Mouse (Mus musculus): ENCODE measurements at regions not wholly inside any gene's neighbourhood (a gene's known extent, or its start where the extent isn't known, plus 50 kb on each side); places are given as distances from the start of the nearest gene placed in this dataset.

DNA sequence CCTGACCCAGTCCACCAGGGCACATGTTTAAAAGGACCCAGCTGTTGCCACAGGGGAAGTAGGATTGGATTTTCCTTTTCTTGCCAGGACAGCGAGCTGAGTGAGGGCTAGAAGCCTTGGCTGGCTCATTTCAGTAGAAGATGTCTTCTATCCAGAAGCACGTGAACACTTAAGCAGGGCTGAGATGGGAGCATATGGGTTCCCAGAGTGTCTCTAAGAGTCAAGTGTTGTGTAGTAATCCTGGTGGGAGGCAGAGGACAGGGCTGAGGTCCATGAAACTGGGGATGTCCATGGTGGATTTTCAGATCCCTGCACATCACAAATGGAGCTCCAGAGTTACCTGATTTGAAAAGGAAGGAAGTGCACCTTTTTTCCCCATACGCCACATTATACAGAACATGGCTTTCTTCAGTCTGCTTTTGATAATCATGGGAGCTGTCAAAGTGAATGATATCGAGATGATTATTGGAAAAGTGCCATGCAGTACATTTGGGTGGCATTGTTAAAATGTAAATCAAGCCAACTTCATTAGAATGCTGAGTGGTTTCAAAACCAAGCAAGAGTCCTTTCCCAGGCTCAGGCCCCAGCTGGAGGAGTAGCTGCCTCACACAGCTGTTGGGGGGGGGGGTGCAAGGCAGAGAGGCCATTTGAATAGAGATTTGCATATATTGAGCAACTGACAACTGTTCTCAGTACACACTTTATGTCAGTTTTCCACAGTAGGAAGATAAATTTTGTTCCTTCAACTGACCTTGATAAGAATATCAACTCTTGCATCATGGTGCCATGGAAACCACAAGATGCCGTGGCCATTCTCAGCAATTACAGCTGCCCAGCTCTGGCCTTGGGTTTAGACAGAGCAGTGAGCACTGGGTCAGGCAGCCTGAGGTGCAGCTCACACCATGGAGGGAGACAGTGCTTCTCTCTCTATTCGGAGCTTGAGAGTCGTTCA, 81.7 kb downstream of the Slc35b3 start:
- no peak overlapping the region for H3K27ac ChIP-seq
- H3K4me1 ChIP-seq (replicated peaks), result peaks cover 11% of the 10 kb centered on the region

DNA sequence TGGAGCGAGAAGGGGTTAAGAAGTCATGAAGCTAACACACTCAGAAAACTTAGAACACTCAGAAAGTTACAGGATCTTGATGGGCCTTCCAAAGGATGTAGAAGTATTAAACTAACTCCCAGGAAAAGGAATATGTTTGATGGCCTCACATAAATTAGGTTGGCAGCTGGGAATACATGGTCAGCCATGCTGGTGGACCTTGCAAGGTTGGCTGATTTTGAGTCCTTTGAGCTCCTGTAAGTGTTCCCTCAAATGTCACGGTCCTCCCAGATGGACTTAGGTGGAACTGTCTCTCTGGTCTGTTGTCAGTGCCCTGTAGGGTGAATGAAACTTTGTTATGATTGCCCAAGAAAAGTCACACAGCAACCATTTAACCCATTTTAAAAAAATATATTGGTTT, 84.8 kb downstream of the Slc35b3 start:
- Histone ChIP-seq H3K9me3 (no peaks in the 10 kb centered on the region), H3K9ac (replicated peaks) (no peak overlapping the region), H3K27me3 (no peaks in the 10 kb centered on the region), H3K27ac (no peak overlapping the region), H3K4me2 (replicated peaks) (no peak overlapping the region), H3K4me1 (replicated peaks) (peaks cover 11% of the 10 kb centered on the region), H3K4me3 (replicated peaks) (no peak overlapping the region), H3K36me3 (no peaks in the 10 kb centered on the region)
- ATAC-seq, result no peak
- 86% methylated on average over 2 of the region's 2 CpGs for WGBS

More for the DNA sequence above, 81.7 kb downstream of the Slc35b3 start:
- H3K36me3 ChIP-seq, result no peaks in the 10 kb centered on the region
- 59% methylated on average over 7 of the region's 7 CpGs for WGBS
- peak; percentile 85 for ATAC-seq
- H3K27me3 ChIP-seq, result no peaks in the 10 kb centered on the region
- no peak overlapping the region for H3K9ac ChIP-seq (replicated peaks)
- no peak overlapping the region for H3K4me2 ChIP-seq (replicated peaks)
- H3K9me3 ChIP-seq, result no peaks in the 10 kb centered on the region
- H3K4me3 ChIP-seq (replicated peaks), result no peak overlapping the region

DNA sequence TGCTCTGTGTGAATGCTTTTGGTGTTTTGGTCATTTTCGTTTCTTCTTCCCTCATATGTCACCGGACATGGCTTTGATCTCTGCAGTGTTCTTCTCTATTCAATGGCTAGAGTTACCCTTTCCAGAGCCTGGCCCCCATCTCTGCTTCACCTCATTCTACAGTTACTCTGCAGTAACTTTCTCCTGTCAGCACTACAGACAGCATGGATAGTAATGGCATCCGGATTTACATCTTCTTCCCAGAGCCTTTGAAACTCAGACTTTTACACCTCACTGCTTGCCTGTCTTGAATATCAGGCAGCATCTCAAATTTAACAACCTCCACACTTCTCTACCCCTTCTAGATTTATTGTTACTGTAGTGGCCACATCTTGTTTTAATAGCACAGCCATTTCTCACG, 96.7 kb downstream of the Slc35b3 start:
- H3K27me3 ChIP-seq, result no peaks in the 10 kb centered on the region
- 80% methylated on average over 4 of the region's 4 CpGs for WGBS
- no peak overlapping the region for H3K4me3 ChIP-seq (replicated peaks)
- H3K36me3 ChIP-seq, result no peaks in the 10 kb centered on the region
- no peak for ATAC-seq
- no peaks in the 10 kb centered on the region for H3K4me1 ChIP-seq (replicated peaks)
- H3K9ac ChIP-seq (replicated peaks), result no peak overlapping the region
- H3K9me3 ChIP-seq, result no peaks in the 10 kb centered on the region
- no peak overlapping the region for H3K27ac ChIP-seq
- no peak overlapping the region for H3K4me2 ChIP-seq (replicated peaks)

DNA sequence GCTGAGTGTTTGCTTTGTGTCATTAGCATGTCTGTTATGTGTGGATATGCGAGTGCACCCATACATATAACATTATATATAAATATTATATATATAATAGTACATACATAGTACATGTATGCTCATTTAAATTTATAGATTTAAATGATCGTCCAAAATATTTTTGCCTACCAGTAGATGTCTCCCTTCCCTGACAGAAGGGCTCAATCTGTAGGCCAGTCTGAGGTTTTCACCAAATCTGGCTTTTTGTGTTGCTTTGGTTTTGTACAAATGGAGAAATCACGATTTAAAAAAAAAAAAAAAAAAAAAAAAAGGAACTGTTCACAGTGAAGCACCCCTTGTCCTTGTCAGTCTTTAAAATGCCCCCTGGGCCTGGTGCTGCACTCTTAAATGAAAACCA, 104.9 kb downstream of the Slc35b3 start:
- no peak overlapping the region for H3K9ac ChIP-seq (replicated peaks)
- no peak overlapping the region for H3K4me2 ChIP-seq (replicated peaks)
- H3K9me3 ChIP-seq, result no peaks in the 10 kb centered on the region
- H3K36me3 ChIP-seq, result no peaks in the 10 kb centered on the region
- H3K4me3 ChIP-seq (replicated peaks), result no peak overlapping the region
- WGBS, result 58% methylated on average over 3 of the region's 3 CpGs
- no peak for ATAC-seq
- H3K4me1 ChIP-seq (replicated peaks), result no peaks in the 10 kb centered on the region
- no peaks in the 10 kb centered on the region for H3K27me3 ChIP-seq
- no peak overlapping the region for H3K27ac ChIP-seq

DNA sequence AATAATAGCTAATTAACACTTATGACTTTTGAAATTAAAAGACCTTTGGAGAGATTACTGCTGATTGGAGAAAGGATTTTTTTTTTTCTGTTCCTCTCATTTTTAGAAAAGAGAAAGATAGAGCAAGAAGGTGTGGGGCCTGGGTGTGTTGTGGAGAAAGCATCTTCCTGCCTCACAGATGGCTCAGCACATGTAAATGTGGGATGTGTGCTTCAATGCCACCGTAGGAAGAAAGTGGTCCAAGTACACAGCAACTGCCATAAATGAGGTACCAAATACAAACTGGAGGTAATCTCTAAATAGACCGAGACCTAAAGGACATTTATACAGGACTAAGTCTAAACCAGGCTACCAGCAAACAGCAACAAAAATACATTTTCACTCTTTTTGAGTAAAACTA, 105.7 kb downstream of the Slc35b3 start:
- H3K4me3 ChIP-seq (replicated peaks), result no peak overlapping the region
- no peaks in the 10 kb centered on the region for H3K36me3 ChIP-seq
- no peak for ATAC-seq
- H3K4me2 ChIP-seq (replicated peaks), result no peak overlapping the region
- no peaks in the 10 kb centered on the region for H3K27me3 ChIP-seq
- H3K27ac ChIP-seq, result no peak overlapping the region
- no peak overlapping the region for H3K9ac ChIP-seq (replicated peaks)
- H3K4me1 ChIP-seq (replicated peaks), result no peaks in the 10 kb centered on the region
- H3K9me3 ChIP-seq, result no peaks in the 10 kb centered on the region
- WGBS, result 89% methylated on average over 2 of the region's 2 CpGs

DNA sequence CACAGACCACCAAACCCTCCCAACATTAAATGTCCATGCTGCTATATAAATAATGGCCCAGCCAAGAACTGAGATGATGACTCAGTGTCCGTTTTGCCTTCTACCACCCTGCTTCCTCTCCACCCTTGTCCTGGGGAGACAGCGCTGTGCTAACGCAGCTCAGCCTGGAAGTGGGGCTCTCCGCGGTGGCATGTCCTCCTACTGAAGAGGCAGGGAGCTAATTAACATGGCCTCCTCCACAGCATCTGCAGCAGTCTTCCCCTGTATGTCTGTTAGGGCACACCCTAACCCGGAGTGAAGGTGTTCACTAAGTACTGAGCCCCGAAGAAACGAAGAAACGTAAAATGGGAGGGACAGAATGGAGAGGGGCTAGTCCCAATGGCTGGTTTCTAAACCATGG, 107.8 kb downstream of the Slc35b3 start:
- Histone ChIP-seq H3K27me3 (no peaks in the 10 kb centered on the region), H3K9me3 (no peaks in the 10 kb centered on the region), H3K27ac (no peak overlapping the region), H3K4me2 (replicated peaks) (no peak overlapping the region), H3K36me3 (no peaks in the 10 kb centered on the region), H3K4me1 (replicated peaks) (no peaks in the 10 kb centered on the region), H3K9ac (replicated peaks) (no peak overlapping the region), H3K4me3 (replicated peaks) (no peak overlapping the region)
- WGBS, result 59% methylated on average over 9 of the region's 9 CpGs
- ATAC-seq, result no peak

DNA sequence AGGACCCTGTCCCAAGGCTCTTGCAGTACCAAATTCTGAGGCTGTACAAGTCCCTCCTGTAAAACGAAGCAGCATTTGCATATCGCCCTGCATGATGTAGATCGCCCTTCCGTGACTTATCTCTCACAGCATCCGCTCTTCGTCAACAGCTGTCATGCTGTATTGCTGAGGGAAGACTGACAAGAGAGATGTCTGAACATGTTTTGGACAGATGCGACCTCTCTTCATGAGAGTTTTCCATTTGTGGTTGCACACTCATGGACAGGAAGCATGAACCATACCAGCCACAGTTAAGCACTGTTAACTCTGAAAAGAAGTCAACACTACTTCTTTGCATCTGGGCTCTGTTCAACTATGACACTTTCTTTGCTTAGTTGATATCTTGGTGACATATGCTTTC, 108.9 kb downstream of the Slc35b3 start:
- no peaks in the 10 kb centered on the region for H3K4me1 ChIP-seq (replicated peaks)
- no peaks in the 10 kb centered on the region for H3K36me3 ChIP-seq
- no peaks in the 10 kb centered on the region for H3K9me3 ChIP-seq
- no peak overlapping the region for H3K4me2 ChIP-seq (replicated peaks)
- no peak for ATAC-seq
- WGBS, result 89% methylated on average over 7 of the region's 7 CpGs
- H3K9ac ChIP-seq (replicated peaks), result no peak overlapping the region
- H3K27me3 ChIP-seq, result no peaks in the 10 kb centered on the region
- no peak overlapping the region for H3K4me3 ChIP-seq (replicated peaks)
- no peak overlapping the region for H3K27ac ChIP-seq

DNA sequence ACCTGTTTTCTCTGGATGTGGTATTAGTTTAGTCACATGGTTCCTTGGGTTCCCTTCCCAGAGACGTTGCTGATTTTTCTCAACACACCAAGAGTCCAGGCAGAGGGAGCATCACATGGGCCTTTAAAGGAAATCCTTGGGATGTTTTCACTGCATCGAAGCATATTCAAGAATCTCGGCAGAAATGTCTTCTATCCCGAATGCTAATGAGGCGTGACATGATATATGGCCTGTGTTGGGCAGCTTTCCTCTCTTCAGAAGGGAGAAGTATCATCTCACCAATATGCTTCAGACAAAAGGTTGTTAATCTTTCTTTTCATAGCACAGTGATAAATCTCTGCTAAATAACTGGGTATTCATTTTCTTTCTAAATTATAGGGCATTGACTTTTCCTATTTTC, 122.4 kb downstream of the Slc35b3 start:
- H3K9ac ChIP-seq (replicated peaks), result no peak overlapping the region
- H3K4me3 ChIP-seq (replicated peaks), result no peak overlapping the region
- H3K4me2 ChIP-seq (replicated peaks), result no peak overlapping the region
- H3K9me3 ChIP-seq, result no peaks in the 10 kb centered on the region
- H3K4me1 ChIP-seq (replicated peaks), result no peaks in the 10 kb centered on the region
- ATAC-seq, result no peak
- no peak overlapping the region for H3K27ac ChIP-seq
- H3K27me3 ChIP-seq, result no peaks in the 10 kb centered on the region
- no peaks in the 10 kb centered on the region for H3K36me3 ChIP-seq
- 80% methylated on average over 5 of the region's 5 CpGs for WGBS

DNA sequence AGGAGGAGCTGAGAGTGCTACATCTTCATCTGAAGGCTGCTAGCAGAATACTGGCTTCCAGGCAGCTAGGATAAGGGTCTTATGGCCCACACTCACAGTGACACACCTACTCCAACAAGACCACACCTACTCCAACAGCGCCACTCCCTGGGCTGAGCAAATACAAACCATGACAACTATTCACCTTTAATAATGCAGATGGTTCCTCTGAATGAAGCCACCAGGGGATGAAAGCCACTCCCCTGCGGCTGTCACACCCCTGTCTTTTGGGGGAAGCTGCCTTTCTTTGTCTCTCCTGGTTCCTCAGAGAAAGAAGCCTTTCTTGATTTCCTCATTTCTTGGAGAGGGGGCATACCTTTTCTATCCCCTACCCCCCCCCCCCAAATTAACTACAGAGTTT, 135.0 kb downstream of the Slc35b3 start:
- H3K9me3 ChIP-seq, result no peaks in the 10 kb centered on the region
- ATAC-seq, result no peak
- H3K9ac ChIP-seq (replicated peaks), result no peak overlapping the region
- no peaks in the 10 kb centered on the region for H3K4me1 ChIP-seq (replicated peaks)
- WGBS, result 23% methylated on average over 2 of the region's 2 CpGs
- H3K36me3 ChIP-seq, result no peaks in the 10 kb centered on the region
- no peaks in the 10 kb centered on the region for H3K27me3 ChIP-seq
- no peak overlapping the region for H3K27ac ChIP-seq
- H3K4me3 ChIP-seq (replicated peaks), result no peak overlapping the region
- no peak overlapping the region for H3K4me2 ChIP-seq (replicated peaks)

DNA sequence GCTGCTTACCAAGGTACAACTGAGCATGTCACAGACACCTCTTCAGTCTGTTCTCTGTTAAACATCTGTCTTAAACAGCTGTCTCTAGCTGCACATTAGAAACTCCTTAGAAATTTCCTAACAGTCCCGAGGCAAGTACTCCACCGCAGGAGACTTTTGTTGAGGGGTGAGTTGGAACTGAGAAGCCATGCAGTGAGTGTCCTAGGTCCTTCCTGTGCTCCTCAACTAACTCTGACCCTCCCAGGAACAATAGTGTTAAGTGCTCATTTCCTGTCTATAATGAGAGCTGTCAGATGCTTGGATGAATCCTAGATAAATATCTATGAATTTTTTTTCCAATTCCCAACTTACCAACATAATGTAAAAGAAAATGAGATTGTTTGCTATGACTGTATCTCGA, 141.1 kb downstream of the Slc35b3 start:
- Histone ChIP-seq H3K27me3 (no peaks in the 10 kb centered on the region), H3K4me2 (replicated peaks) (no peak overlapping the region), H3K9me3 (no peaks in the 10 kb centered on the region), H3K4me3 (replicated peaks) (no peak overlapping the region), H3K27ac (no peak overlapping the region), H3K9ac (replicated peaks) (no peak overlapping the region), H3K4me1 (replicated peaks) (peaks cover 10% of the 10 kb centered on the region; the same call in 1 of the 2 replicates), H3K36me3 (no peaks in the 10 kb centered on the region)
- 89% methylated on average over 3 of the region's 3 CpGs for WGBS
- no peak for ATAC-seq

DNA sequence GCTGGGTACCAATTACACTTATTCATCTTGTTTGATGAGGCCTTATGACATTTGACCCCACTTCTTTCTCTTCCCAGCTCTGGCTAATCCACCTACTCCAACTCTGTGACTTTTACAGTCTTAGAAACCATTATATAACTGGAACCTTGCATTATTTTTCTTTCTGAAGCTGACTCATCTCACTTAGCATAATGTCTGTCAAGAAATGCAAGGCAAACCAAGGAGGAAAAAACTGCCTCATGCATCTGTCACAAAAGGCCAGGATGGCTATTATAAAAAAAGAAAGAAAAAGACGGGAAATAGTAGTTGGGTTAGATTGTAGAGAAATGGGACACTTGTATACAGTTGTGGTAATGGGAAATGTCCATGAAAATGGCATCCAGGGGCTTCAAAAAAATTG, 141.9 kb downstream of the Slc35b3 start:
- H3K27me3 ChIP-seq, result no peaks in the 10 kb centered on the region
- H3K27ac ChIP-seq, result no peak overlapping the region
- H3K4me3 ChIP-seq (replicated peaks), result no peak overlapping the region
- no peak overlapping the region for H3K9ac ChIP-seq (replicated peaks)
- no peaks in the 10 kb centered on the region for H3K9me3 ChIP-seq
- peaks cover 14% of the 10 kb centered on the region for H3K4me1 ChIP-seq (replicated peaks)
- 75% methylated on average over 1 of the region's 1 CpGs for WGBS
- ATAC-seq, result no peak
- no peak overlapping the region for H3K4me2 ChIP-seq (replicated peaks)
- no peaks in the 10 kb centered on the region for H3K36me3 ChIP-seq

DNA sequence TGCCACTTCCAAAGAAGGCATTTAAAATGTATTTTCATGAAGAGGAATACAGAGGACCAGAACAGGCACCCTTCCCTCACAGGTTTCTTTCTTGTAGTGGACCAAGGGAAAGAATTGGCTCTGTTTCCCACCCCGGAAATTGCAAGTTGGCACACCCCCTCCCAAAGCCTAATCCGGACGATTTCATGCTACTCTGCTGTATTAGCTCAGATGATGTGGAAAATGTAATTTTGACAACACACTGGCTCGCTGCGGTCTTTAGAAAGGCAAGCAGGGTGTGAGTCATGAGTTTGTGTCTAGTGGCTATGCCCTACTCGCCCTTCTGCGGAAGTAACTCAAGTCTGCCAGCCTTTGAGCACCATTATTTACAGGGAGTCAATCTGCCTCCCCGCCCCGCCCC, 144.4 kb downstream of the Slc35b3 start:
- 77% methylated on average over 9 of the region's 9 CpGs for WGBS
- H3K4me3 ChIP-seq (replicated peaks), result no peak overlapping the region
- no peaks in the 10 kb centered on the region for H3K9me3 ChIP-seq
- H3K9ac ChIP-seq (replicated peaks), result no peak overlapping the region
- no peak overlapping the region for H3K4me2 ChIP-seq (replicated peaks)
- ATAC-seq, result no peak
- no peaks in the 10 kb centered on the region for H3K36me3 ChIP-seq
- H3K4me1 ChIP-seq (replicated peaks), result peaks cover 14% of the 10 kb centered on the region
- H3K27me3 ChIP-seq, result no peaks in the 10 kb centered on the region
- H3K27ac ChIP-seq, result no peak overlapping the region

Data from midbrain, embryonic 13.5 days (tissue).